Mouse (Mus musculus) forebrain, embryonic 10.5 days (tissue): Measurements from ENCODE around the gene Ppp1r13b. TPM values are rescaled to one million over a fixed set of nuclear protein-coding genes. Genes with fewer than 3 reads are reported as not detected.

Experiments
- DNase-seq: peaks from one replicate; pipeline ENCODE4 v3.0.0-alpha.2; 2017; ENCODE audit warnings: low spot score; ENCODE audit errors: extremely low spot score
- H3K27ac ChIP-seq: fragments of 300-500 bp; sonication (generic); 2 replicates; pipeline ENCODE4 v1.5.1; 2016; ENCODE audit warnings: mild to moderate bottlenecking
- H3K27me3 ChIP-seq: fragments of 300-500 bp; sonication (generic); 2 replicates; pipeline ENCODE4 v1.6.1; 2016; ENCODE audit warnings: mild to moderate bottlenecking; ENCODE audit not compliant: poor library complexity, severe bottlenecking
- H3K36me3 ChIP-seq: fragments of 300-500 bp; sonication (generic); replicated peaks from 2 replicates; pipeline ENCODE4 v1.6.1; 2016; ENCODE audit warnings: mild to moderate bottlenecking, moderate library complexity
- H3K4me1 ChIP-seq: fragments of 300-500 bp; sonication (generic); 2 replicates; pipeline ENCODE4 v1.6.1; 2016
- H3K4me3 ChIP-seq: fragments of 300-500 bp; sonication (generic); 2 replicates; pipeline ENCODE4 v1.5.1; 2016; ENCODE audit warnings: mild to moderate bottlenecking, moderate library complexity
- H3K9me3 ChIP-seq: fragments of 300-500 bp; sonication (generic); 2 replicates; pipeline ENCODE4 v1.6.1; 2016; ENCODE audit warnings: mild to moderate bottlenecking, moderate library complexity
- WGBS: fragments of 180-500 bp; shearing (Covaris S2); methylation state at CpG from one replicate; pipeline ENCODE4 v1.1.7; 2016; 5-methylcytosine and 5-hydroxymethylcytosine counted together
- polyA plus RNA-seq: library from polyadenylated mRNA; unstranded; fragments of >200 nt; fragmentation: Nextera tagmentation; extraction: Ambion mirVana; gene quantifications from 2 replicates; pipeline ENCODE4 v1.2.1, GENCODE M21; 2016

Ppp1r13b gene
- polyA plus RNA-seq, 1 experiment from 2014 or later: 3.1 TPM

DNA sequence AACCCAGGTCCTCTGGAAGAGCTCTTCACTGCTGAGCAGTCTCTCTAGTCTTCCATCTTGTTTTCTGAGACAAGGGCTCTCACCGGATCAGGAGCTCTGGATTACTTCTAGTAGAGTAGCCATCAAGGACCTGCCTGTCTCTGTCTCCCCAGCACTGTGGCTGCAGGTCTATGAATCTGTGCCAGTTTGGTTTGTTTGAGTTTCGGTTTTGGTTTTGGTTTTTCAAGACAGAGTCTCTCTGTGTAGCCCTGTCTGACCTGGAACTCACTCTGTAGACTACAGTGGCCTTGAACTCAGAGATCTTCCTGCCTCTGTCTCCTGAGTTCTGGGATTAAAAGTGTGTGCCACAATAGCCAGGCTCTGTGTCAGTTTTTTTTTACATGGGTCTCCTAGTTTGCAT is 3.9 kb upstream of the Ppp1r13b start:
- H3K36me3 ChIP-seq: no peaks in the 10 kb centered on the region

DNA sequence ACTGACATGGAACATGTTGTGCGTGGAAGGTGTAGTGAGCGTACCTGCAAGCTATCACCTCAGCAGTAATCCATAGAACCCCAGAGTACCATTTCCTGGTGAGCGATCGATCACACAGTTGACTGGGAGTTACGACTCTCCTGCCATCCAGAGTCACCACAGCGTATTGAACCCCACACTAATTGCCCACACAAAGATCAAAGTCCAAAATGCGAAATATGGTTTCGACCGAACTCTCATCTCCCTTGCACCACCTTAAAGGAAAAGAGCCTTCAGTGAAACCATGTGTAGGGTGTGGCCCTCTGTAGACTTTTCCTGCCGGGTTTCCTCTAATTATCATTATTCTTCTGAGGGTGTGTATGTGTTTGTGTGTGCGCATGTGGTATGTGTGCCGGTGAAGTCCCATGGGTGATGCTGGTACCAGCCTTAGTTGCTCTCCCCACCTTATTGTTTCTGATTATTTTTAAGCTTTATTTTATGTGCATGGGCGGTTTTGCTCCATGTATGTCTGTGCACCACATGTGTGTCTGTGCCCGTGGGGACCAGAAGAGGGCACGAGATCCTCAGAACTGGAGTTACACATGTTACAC is 3.4 kb upstream of the Ppp1r13b start:
- no peak for DNase-seq
- no peaks in the 10 kb centered on the region for H3K36me3 ChIP-seq
- H3K4me1 ChIP-seq: peaks cover 21% of the 10 kb centered on the region
- H3K9me3 ChIP-seq: no peaks in the 10 kb centered on the region
- H3K27ac ChIP-seq: no peak overlapping the region
- 91% methylated on average over 15 of the region's 15 CpGs for WGBS
- no peak overlapping the region for H3K4me3 ChIP-seq
- peaks cover 49% of the 10 kb centered on the region for H3K27me3 ChIP-seq

More for the DNA sequence above, 3.9 kb upstream of the Ppp1r13b start:
- Histone ChIP-seq H3K27ac (no peak overlapping the region), H3K4me3 (no peak overlapping the region), H3K4me1 (peaks cover 23% of the 10 kb centered on the region), H3K27me3 (peaks cover 43% of the 10 kb centered on the region), H3K9me3 (no peaks in the 10 kb centered on the region)
- 90% methylated on average over 2 of the region's 2 CpGs for WGBS
- DNase-seq: no peak

DNA sequence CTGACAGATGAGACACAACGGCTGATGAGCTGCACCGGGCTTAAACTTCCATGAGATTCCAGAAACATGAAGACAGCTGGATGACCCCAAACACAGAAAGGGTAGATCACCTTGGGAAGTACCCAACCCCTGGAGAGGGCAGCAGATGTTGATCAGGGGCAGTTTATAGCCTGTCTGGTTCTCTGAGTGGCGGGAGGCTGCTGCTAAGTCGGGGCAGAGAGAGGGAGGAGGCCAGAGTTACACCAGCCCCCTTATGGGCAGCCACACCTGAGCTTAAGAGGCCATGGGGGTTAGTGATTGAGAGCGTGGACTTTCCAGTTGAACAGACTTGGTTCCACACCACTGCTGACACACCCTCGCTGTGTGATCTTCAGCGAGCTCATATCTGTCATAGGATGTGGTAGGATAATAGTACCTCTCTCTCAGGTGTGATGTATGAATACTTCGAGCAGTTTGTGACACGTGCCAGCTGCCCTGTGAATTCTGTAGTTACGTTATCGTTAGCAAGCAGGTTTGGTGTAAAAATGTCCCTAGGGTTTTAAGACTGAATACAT is 1.2 kb upstream of the Ppp1r13b start:
- DNase-seq: no peak
- H3K4me3 ChIP-seq: 0 out of 2 replicates have a peak overlapping the region, but pooled peaks have one; percentile 88
- H3K9me3 ChIP-seq: no peaks in the 10 kb centered on the region
- H3K36me3 ChIP-seq: no peaks in the 10 kb centered on the region
- 72% methylated on average over 11 of the region's 11 CpGs for WGBS
- H3K27ac ChIP-seq: no peak overlapping the region
- H3K4me1 ChIP-seq: peaks cover 21% of the 10 kb centered on the region
- peaks cover 69% of the 10 kb centered on the region for H3K27me3 ChIP-seq

DNA sequence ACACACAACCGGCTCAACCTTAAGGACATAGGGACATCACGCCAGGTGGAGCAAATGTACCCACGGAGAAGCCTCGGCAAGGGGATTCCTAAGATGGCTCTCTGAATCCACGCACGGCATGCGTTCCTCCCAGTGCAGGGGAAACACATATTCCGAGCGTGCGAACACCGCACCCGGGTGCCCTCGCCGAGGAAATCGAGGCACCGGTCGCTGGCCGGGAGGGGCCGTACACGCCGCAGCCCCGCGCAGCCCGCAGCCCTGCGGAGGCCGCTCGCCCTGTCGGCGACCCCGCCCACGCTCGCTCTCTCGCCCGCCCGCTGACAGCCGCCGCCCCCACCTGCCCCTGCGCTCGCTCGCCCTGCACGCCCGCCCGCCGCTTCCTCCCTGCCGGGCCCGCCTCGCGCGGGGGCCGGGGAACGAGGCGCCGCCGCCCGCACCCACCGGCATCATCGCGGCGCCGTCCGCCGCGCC is 454 bp downstream of the Ppp1r13b start:
- WGBS: under 1% methylated on average over 59 of the region's 63 CpGs
- H3K27me3 ChIP-seq: peaks cover 76% of the 10 kb centered on the region

DNA sequence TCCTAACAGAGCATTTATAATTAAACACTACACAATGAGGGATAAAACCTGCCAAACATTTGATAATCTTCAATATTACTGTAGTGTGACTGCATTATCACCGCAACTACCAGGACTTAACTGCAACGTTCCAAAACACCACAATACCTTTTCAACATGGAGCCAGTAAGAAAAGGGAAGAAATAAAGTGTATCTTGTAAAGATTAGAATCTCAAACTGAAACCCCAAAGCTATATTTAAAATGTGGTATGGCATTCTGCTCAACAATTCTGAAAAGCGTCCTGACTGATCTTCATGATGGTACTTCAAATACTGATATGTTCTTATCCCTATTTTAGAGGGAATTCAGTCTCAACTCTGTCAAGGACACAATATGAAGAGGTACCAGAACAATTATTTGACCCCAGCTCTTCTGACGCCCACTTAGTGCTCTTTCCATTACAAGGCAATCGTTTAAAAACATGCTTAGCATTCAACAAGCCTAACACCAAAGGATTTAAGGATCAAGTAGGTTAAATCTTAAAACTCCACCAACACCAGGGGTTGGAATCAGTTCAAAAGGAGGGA is 1.5 kb downstream of the Ppp1r13b start:
- no peak for DNase-seq
- peaks cover 76% of the 10 kb centered on the region for H3K27me3 ChIP-seq
- no peaks in the 10 kb centered on the region for H3K36me3 ChIP-seq
- 0 out of 2 replicates have a peak overlapping the region, but pooled peaks have one; percentile 88 for H3K4me3 ChIP-seq
- WGBS: 51% methylated on average over 5 of the region's 5 CpGs
- peaks cover 24% of the 10 kb centered on the region for H3K4me1 ChIP-seq
- no peaks in the 10 kb centered on the region for H3K9me3 ChIP-seq
- H3K27ac ChIP-seq: no peak overlapping the region

More for the DNA sequence above, 454 bp downstream of the Ppp1r13b start:
- Histone ChIP-seq H3K4me1 (peaks cover 21% of the 10 kb centered on the region), H3K4me3 (peak overlapping the region; percentile 88), H3K9me3 (no peaks in the 10 kb centered on the region), H3K36me3 (no peaks in the 10 kb centered on the region), H3K27ac (peak overlapping the region; percentile 79)
- peak; percentile 44 for DNase-seq

DNA sequence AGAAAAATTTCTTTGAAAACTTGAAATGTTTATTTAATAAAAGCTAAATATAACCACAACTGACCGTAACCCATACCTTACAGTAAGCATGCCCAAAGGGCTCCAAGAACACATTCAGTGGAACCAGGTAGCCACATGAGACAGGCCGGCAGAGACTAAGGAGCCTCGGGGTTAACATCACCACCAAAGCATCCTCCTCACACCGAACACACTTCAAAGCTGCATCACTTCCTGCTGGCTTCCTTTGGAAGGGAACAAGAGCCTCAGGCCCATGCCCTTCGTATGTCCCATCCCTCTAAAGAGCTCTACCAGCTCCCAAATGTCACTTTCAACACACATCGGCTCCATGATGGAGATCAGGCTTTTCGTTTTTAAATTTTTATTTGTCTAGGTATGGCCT is 5.4 kb downstream of the Ppp1r13b start:
- H3K36me3 ChIP-seq: no peaks in the 10 kb centered on the region
- H3K27ac ChIP-seq: no peak overlapping the region
- no peak overlapping the region for H3K4me3 ChIP-seq
- H3K4me1 ChIP-seq: peaks cover 16% of the 10 kb centered on the region
- H3K9me3 ChIP-seq: no peaks in the 10 kb centered on the region
- peaks cover 40% of the 10 kb centered on the region for H3K27me3 ChIP-seq
- no peak for DNase-seq
- 84% methylated on average over 7 of the region's 7 CpGs for WGBS

DNA sequence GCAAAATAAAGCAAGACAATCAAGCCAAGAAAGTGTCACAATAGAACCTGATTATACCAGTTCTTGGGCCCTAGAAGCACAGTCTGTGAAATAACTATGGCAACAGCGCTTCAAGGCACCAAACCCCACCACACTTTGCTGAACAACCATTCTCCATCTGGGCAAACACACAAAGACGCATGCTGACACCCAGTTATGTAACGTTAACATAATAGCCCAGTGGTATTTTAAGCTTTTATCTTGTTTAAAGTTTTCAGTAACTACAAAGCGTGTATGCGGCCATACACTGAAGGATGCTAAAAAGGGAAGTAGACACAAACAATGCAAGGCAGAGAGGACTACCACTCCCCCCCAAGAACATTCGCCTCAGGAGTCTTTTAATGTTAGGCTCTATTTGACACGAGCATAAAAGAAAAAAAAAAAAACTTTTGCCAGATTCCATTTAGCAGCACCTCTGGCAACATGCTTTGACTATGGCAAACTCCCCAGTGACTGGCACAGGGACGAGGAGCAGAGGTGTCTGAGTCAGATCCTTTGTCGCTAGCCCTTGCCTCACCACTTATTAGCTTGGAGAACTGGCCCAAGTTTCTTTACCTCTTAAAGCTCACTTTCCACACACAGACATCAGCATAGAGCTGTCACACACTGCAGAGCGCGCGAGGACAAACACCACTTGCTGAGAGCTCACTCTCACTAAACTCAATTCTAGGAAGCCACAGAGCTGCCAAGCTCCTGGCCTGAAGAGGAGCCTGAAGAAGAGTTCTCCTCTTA is 6.6 kb downstream of the Ppp1r13b start:
- Histone ChIP-seq H3K4me1 (peaks cover 8% of the 10 kb centered on the region), H3K27me3 (peaks cover 28% of the 10 kb centered on the region), H3K27ac (no peak overlapping the region), H3K36me3 (no peaks in the 10 kb centered on the region), H3K4me3 (no peak overlapping the region), H3K9me3 (no peaks in the 10 kb centered on the region)
- DNase-seq: no peak
- 80% methylated on average over 12 of the region's 12 CpGs for WGBS

DNA sequence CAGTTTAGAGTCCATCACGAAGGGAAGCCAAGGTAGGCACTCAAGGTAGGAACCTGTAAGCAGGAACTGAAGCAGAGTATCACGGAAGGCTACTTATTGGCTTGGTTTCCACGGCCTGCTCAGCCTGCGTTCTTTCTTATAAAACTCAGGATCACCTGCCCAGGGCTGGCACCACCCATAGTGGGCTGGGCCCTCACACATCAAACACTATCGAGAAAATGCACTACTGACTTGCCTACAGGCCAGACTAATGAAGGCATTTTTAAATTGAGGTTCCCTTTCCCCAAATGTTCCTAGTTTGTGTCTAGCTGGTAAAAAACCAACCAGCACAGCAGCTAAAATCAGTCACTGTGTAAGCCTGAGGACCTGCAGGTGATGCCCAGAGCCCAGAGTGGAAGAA is 8.3 kb downstream of the Ppp1r13b start:
- DNase-seq: no peak
- no peak overlapping the region for H3K4me3 ChIP-seq
- H3K36me3 ChIP-seq: no peaks in the 10 kb centered on the region
- 79% methylated on average over 5 of the region's 5 CpGs for whole genome bisulfite sequencing
- H3K4me1 ChIP-seq: peaks cover 8% of the 10 kb centered on the region
- H3K9me3 ChIP-seq: no peaks in the 10 kb centered on the region
- H3K27ac ChIP-seq: no peak overlapping the region
- H3K27me3 ChIP-seq: peaks cover 11% of the 10 kb centered on the region

DNA sequence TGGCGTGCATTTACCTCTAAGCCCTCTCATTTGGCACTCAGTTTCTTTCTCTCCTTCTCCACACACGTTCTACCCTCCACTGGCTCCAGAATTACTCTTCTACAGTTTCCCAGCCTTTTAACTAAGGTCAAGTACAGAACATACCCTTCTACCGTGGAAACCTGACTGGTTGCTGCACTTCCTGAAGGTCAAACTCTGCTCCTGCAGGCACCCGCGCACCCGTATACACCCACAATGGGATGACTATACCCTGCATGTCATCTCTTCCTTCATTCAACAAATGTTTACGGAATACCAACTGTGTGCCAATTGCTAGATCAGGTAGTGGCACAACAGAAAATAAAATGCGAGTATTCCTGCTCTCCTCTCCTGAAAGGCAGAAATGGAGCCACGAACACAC is 9.2 kb downstream of the Ppp1r13b start:
- 0 out of 2 replicates have a peak, but pooled peaks cover 6% of the 10 kb centered on the region for H3K27me3 ChIP-seq
- H3K4me3 ChIP-seq: no peak overlapping the region
- no peaks in the 10 kb centered on the region for H3K36me3 ChIP-seq
- H3K9me3 ChIP-seq: no peaks in the 10 kb centered on the region
- peaks cover 8% of the 10 kb centered on the region for H3K4me1 ChIP-seq
- DNase-seq: no peak
- H3K27ac ChIP-seq: no peak overlapping the region
- WGBS: 82% methylated on average over 9 of the region's 9 CpGs

DNA sequence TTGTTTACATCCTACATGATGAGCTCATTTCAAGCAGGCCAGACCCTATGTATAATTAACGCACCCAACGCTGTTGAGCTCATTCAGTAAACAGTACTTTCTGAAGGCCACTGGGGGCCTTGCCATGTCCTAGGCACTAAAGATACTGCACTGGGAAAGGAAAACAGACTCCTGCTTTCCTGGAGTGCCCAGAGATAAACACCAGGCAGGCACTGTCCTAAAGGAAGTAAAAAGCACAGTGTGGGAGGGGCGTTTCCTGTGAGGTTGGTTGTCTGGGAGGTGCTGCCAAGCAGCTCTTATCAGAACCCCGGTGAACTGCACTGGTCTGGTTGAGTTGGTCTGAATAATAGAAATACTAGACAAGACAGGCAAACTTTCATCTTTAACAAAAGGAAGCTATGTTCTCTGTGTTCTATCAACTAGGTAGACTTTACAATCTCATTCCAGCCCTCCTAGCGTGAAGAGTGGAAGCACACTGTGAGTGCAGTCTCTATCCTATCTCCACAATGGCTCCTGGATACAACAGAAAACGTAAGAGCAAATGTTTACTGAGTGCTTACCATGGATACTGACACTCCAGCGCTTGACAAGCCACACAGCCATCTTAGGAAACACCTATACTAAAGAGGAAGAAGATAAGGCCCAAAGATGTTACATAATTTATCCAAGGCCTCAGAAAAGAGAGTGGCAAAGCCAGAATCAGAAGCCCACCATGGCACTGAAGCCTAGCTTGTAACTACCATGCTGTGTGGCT is 10.8 kb downstream of the Ppp1r13b start:
- Histone ChIP-seq H3K27me3 (no peaks in the 10 kb centered on the region), H3K4me1 (peaks cover 8% of the 10 kb centered on the region), H3K36me3 (no peaks in the 10 kb centered on the region), H3K9me3 (no peaks in the 10 kb centered on the region), H3K27ac (no peak overlapping the region), H3K4me3 (no peak overlapping the region)
- no peak for DNase-seq
- WGBS: 76% methylated on average over 7 of the region's 7 CpGs

DNA sequence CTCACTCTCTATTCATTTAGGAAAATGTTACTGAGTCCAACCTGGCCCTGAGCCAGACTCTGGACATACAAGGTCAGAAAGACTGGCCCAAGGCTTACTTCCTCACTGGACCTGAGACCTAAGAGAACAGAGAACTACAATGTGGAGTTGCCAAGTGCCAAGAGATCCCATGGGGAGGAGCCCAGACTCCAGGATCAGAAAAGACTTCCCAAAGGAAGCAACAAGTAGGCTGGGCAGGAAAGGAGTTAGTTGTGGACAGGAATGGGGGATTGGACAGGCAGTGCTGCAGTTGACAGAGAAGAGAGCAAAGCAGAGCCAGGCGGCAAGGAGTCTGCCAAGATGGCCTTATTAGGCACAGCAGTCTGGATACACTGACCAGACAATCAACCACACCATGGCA is 13.8 kb downstream of the Ppp1r13b start:
- no peaks in the 10 kb centered on the region for H3K27me3 ChIP-seq
- H3K36me3 ChIP-seq: no peaks in the 10 kb centered on the region
- no peak for DNase-seq
- 76% methylated on average over 1 of the region's 1 CpGs for WGBS
- H3K9me3 ChIP-seq: no peaks in the 10 kb centered on the region
- H3K27ac ChIP-seq: no peak overlapping the region
- no peaks in the 10 kb centered on the region; the same call in 1 of the 2 replicates for H3K4me1 ChIP-seq
- H3K4me3 ChIP-seq: no peak overlapping the region

DNA sequence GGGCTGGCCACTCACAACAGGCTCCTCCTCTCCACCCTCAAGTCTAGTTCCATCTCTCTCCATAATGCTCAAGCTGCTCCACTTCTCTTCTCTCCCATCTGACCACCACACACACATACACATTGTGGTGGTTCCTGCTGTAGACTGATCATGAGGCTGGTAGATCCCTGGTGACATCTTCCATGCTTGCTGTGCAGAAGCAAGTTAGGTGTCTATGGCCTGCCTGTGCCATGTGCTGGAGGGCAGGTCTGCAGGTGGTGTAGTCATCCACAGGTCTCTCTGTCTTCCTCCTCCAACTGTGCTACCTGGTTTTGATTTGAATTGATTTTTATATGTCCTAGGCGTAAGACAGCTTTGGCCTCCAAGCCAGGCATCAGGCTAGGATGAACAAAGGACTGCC is 14.9 kb downstream of the Ppp1r13b start:
- H3K9me3 ChIP-seq: no peaks in the 10 kb centered on the region
- H3K27me3 ChIP-seq: no peaks in the 10 kb centered on the region
- no peak overlapping the region for H3K27ac ChIP-seq
- WGBS: 94% methylated on average over 1 of the region's 1 CpGs
- no peaks in the 10 kb centered on the region for H3K36me3 ChIP-seq
- DNase-seq: no peak
- no peaks in the 10 kb centered on the region; the same call in 1 of the 2 replicates for H3K4me1 ChIP-seq
- no peak overlapping the region for H3K4me3 ChIP-seq
